Mouse (Mus musculus) CH12.LX (cell line): ENCODE measurements around the gene Tmem119. TPM values are rescaled to one million over a fixed set of nuclear protein-coding genes. Genes with fewer than 3 reads are reported as not detected.

Experiments
- DNase-seq: peaks from one replicate; pipeline ENCODE4 v3.0.0-alpha.2; 2013; ENCODE audit errors: extremely low read depth
- H3K27ac ChIP-seq: 2 replicates; pipeline ENCODE4 v1.5.1; 2012; ENCODE audit warnings: low read depth, mild to moderate bottlenecking, control low read depth, moderate library complexity; ENCODE audit not compliant: insufficient read depth
- H3K27me3 ChIP-seq: replicated peaks from 2 replicates; pipeline ENCODE3; 2012; ENCODE audit warnings: inconsistent platforms
- H3K36me3 ChIP-seq, 2 experiments: replicated peaks in 1 of 2; 2 replicates each; pipeline versions ENCODE3 to v1.6.1; 2012; ENCODE audit warnings: inconsistent platforms in 1 of 2, low read length in 1 of 2, mild to moderate bottlenecking in 1 of 2, mixed read lengths in 1 of 2, moderate library complexity in 1 of 2; ENCODE audit not compliant: control insufficient read depth in 1 of 2, insufficient read depth in 1 of 2
- H3K4me1 ChIP-seq, 2 experiments: 2 replicates each; pipeline ENCODE4 v1.6.1; 2012; ENCODE audit warnings: inconsistent platforms in 1 of 2, moderate library complexity in 1 of 2; ENCODE audit not compliant: insufficient read depth in 2 of 2, control insufficient read depth in 1 of 2
- H3K4me2 ChIP-seq: 2 replicates; pipeline ENCODE4 v1.6.1; 2012; ENCODE audit warnings: low read depth, mild to moderate bottlenecking, control low read depth; ENCODE audit not compliant: poor library complexity, insufficient read depth, severe bottlenecking
- H3K4me3 ChIP-seq, 3 experiments: fragments of 150-350 bp in 1 of 3; sonication (generic) in 1 of 3; replicated peaks in 1 of 3; 2 replicates each; pipeline versions ENCODE3 to v1.5.1; 2011 to 2012; ENCODE audit warnings: low read depth in 2 of 3, low read length in 2 of 3, mild to moderate bottlenecking in 2 of 3, moderate library complexity in 2 of 3, control low read depth in 1 of 3, improper control_type of control experiment in 1 of 3, inconsistent platforms in 1 of 3, mixed read lengths in 1 of 3; ENCODE audit not compliant: poor library complexity in 1 of 3
- H3K79me2 ChIP-seq: replicated peaks from 2 replicates; pipeline ENCODE4 v1.6.1; 2012; ENCODE audit warnings: mild to moderate bottlenecking, moderate library complexity; ENCODE audit not compliant: control insufficient read depth, poor library complexity, insufficient read depth, severe bottlenecking; ENCODE audit errors: extremely low read depth
- H3K9ac ChIP-seq: 2 replicates; pipeline ENCODE4 v1.6.1; 2012; ENCODE audit warnings: low read depth, mild to moderate bottlenecking, control low read depth, moderate library complexity; ENCODE audit not compliant: insufficient read depth
- H3K9me3 ChIP-seq: replicated peaks from 2 replicates; pipeline ENCODE3; 2012; ENCODE audit warnings: low read length, inconsistent platforms, mixed read lengths
- BHLHE40 ChIP-seq: IDR thresholded peaks from 2 replicates; pipeline ENCODE4 v1.6.1; 2011; ENCODE audit warnings: mild to moderate bottlenecking, low read depth, low read length, improper control_type of control experiment
- CTCF ChIP-seq, 2 experiments: IDR thresholded peaks in 1 of 2; conservative IDR thresholded peaks in 1 of 2; 2 replicates each; pipeline ENCODE4 v1.5.1; 2011 to 2012; ENCODE audit warnings: low read depth in 2 of 2, low read length in 2 of 2, improper control_type of control experiment in 1 of 2, inconsistent platforms in 1 of 2, mild to moderate bottlenecking in 1 of 2, moderate library complexity in 1 of 2
- E2F4 ChIP-seq: IDR thresholded peaks from 2 replicates; pipeline ENCODE4 v1.6.1; 2011; ENCODE audit warnings: low read depth, low read length, improper control_type of control experiment; ENCODE audit not compliant: insufficient replicate concordance
- IRF4 ChIP-seq: IDR thresholded peaks from 2 replicates; pipeline ENCODE4 v1.6.1; 2014; ENCODE audit warnings: low read depth, mild to moderate bottlenecking, inconsistent platforms, low read length, improper control_type of control experiment
- KAT2A ChIP-seq: IDR thresholded peaks from 2 replicates; pipeline ENCODE4 v1.6.1; 2012; ENCODE audit warnings: low read length, improper control_type of control experiment, inconsistent platforms; ENCODE audit not compliant: insufficient replicate concordance
- MAZ ChIP-seq: IDR thresholded peaks from 2 replicates; pipeline ENCODE4 v1.6.1; 2012; ENCODE audit warnings: low read depth, mild to moderate bottlenecking, inconsistent platforms, low read length, improper control_type of control experiment, moderate library complexity
- MXI1 ChIP-seq: IDR thresholded peaks from 2 replicates; pipeline ENCODE4 v1.6.1; 2011; ENCODE audit warnings: mild to moderate bottlenecking, low read depth, low read length, improper control_type of control experiment
- NELFE ChIP-seq: IDR thresholded peaks from 2 replicates; pipeline ENCODE4 v1.6.1; 2011; ENCODE audit warnings: low read depth, low read length, improper control_type of control experiment
- PAX5 ChIP-seq: IDR thresholded peaks from 2 replicates; pipeline ENCODE4 v1.6.1; 2012; ENCODE audit warnings: low read length, inconsistent platforms, mixed read lengths
- SIN3A ChIP-seq: IDR thresholded peaks from 2 replicates; pipeline ENCODE4 v1.6.1; 2012; ENCODE audit warnings: low read length, improper control_type of control experiment, inconsistent platforms
- SMC3 ChIP-seq: IDR thresholded peaks from 2 replicates; pipeline ENCODE4 v1.6.1; 2011; ENCODE audit warnings: low read depth, low read length, improper control_type of control experiment
- TBP ChIP-seq: conservative IDR thresholded peaks from 2 replicates; pipeline ENCODE4 v1.6.1; 2011; ENCODE audit warnings: low read depth, low read length, improper control_type of control experiment
- USF2 ChIP-seq: conservative IDR thresholded peaks from 2 replicates; pipeline ENCODE4 v1.6.1; 2011; ENCODE audit warnings: low read depth, low read length, improper control_type of control experiment
- ZC3H11A ChIP-seq: IDR thresholded peaks from 2 replicates; pipeline ENCODE4 v1.6.1; 2012; ENCODE audit warnings: low read depth, mild to moderate bottlenecking, inconsistent platforms, low read length, improper control_type of control experiment
- ZKSCAN1 ChIP-seq: IDR thresholded peaks from 2 replicates; pipeline ENCODE4 v1.6.1; 2012; ENCODE audit warnings: low read depth, inconsistent platforms, low read length, improper control_type of control experiment, borderline replicate concordance
- ZNF384 ChIP-seq: IDR thresholded peaks from 2 replicates; pipeline ENCODE4 v1.6.1; 2012; ENCODE audit warnings: low read depth, low read length, improper control_type of control experiment, inconsistent platforms
- dilution Hi-C: fragments of 300-500 bp; cut with MboI; formaldehyde crosslinking; loops from 2 replicates; pipeline ENCODE4 v1.14.3; 2020; ENCODE audit warnings: low sequenced_read_pairs; ENCODE audit not compliant: extremely low pct_unique_long_range_greater_than_20kb, extremely low pct_ligation_motif_present
- in situ Hi-C: fragments of 300-500 bp; cut with MboI; formaldehyde crosslinking; loops from 3 replicates; pipeline ENCODE4 v1.14.3; 2019; ENCODE audit warnings: low sequenced_read_pairs, low pct_ligation_motif_present, low pct_unique_long_range_greater_than_20kb, mixed read lengths
- polyA plus RNA-seq: library from polyadenylated mRNA; unstranded; fragments of >175 nt; gene quantifications from 2 replicates; pipeline ENCODE4 v1.2.1, GENCODE M21; 2012; ENCODE audit warnings: low read depth; ENCODE audit not compliant: insufficient read length
- total RNA-seq, 2 experiments: library from RNA; depleted of rRNA; stranded (reverse); fragments of 300-350 nt in 1 of 2; fragments of >200 nt in 1 of 2; gene quantifications; 2 replicates each; pipeline ENCODE4 v1.2.3; 2012 to 2014

The Tmem119 gene
- total and polyA plus RNA-seq, 3 experiments = 0.30 to 1.5 (median 1.0) TPM

DNA sequence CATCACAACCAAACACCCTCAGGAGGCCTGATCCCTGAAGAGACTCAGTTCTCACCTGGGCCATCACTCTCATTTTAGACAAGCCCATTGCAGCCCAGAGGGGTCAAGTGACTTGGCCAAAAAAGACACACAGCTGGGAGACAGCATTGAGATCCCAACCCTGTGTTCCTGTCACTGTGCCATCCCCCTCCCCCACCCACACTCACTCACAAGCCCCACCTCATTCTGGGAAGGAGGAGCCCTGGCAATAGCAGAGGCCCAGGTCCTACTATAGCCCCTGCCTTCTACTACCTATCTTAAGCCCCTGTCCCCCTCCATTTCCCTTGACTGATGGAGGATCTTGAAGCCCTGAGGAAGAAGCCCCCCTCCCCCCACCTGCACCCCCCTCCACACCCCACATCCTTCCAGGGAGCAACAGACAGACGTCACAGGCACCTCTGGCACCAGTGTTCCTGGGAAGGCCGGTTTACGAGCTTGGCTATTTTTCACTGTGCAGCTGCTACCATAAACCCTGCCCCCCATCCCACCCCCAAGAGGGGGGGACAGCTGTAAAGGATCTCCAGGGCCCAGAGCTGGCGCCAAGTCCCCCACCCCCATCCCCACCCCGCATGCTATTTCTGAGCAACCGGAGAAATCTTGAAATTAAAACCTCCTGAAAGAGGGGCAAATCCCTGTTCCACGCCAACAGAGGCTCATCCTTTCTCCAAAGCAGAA is 11.1 kb downstream of the Tmem119 start:
- in situ Hi-C loops = no loop called here
- Histone ChIP-seq H3K4me1 (peaks cover 8 to 25% of the 10 kb centered on the region in 2 experiments), H3K9ac (no peak overlapping the region), H3K4me3 (no peak overlapping the region), H3K36me3 (no peaks in the 10 kb centered on the region), H3K9me3 (peaks cover 4% of the 10 kb centered on the region), H3K4me2 (no peak overlapping the region), H3K79me2 (no peaks in the 10 kb centered on the region), H3K27ac (no peak overlapping the region), H3K27me3 (no peaks in the 10 kb centered on the region)
- dilution Hi-C loops = no loop called here
- TF ChIP-seq PAX5 (no peak), TBP (no peak), IRF4 (no peak), BHLHE40 (no peak), ZC3H11A (no peak), MAZ (no peak), ZKSCAN1 (no peak), MXI1 (no peak), E2F4 (no peak), NELFE (no peak), SIN3A (no peak), ZNF384 (no peak), SMC3 (no peak), USF2 (no peak), CTCF (conservative IDR thresholded peaks at IDR 0.05 in 1 of 2, IDR thresholded peaks at IDR 0.05 in 1 of 2; ENCODE audit: low read depth in 2 of 2, low read length in 2 of 2) (no peak), KAT2A (no peak)
- no peak for DNase-seq

DNA sequence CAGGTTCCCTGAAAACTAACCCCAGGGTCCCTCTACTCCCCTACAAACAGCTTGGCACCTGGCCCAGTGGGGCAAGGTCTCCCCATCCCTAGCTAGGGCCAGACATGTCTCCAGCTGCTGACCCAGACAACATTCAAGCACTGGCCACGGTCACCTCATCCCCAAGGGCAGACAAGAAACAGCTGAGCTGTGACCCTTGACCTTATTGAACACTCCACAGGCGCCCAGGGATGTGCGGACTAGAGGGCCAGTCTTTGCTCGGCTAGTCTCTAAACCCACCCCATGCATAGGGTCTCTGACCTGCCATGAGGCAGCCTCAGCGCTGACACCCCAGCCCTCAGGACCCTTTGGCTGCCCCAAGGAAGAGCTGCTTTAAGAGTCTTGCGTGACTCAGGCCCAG is 11.7 kb downstream of the Tmem119 start:
- Histone ChIP-seq H3K79me2 (no peaks in the 10 kb centered on the region), H3K4me1 (peaks cover 8 to 31% of the 10 kb centered on the region in 2 experiments), H3K9me3 (peaks cover 4% of the 10 kb centered on the region), H3K4me3 (no peak overlapping the region), H3K9ac (no peak overlapping the region), H3K4me2 (no peak overlapping the region), H3K36me3 (no peaks in the 10 kb centered on the region), H3K27ac (no peak overlapping the region), H3K27me3 (no peaks in the 10 kb centered on the region)
- no peak for DNase-seq
- in situ Hi-C loops = no loop called here
- TF ChIP-seq USF2 = no peak
- dilution Hi-C loops = no loop called here
